Mouse (Mus musculus) megakaryocyte, embryonic 14.5 days (primary cell): ENCODE measurements at regions not wholly inside any gene's neighbourhood (a gene's known extent, or its start where the extent isn't known, plus 50 kb on each side); places are given as distances from the start of the nearest gene placed in this dataset.
"Not testable (repeated sequence)": the region's sequence is repeated elsewhere in the genome, so short reads cannot be mapped to it uniquely, and the experiment has no call there.

ENCODE experiments used
- H3K27me3 ChIP-seq: replicated peaks from 2 replicates; pipeline ENCODE3; 2012; ENCODE audit warnings: inconsistent platforms
- H3K36me3 ChIP-seq: replicated peaks from 2 replicates; pipeline ENCODE3; 2012; ENCODE audit warnings: low read length, inconsistent platforms, mixed read lengths
- H3K4me1 ChIP-seq: 2 replicates; pipeline ENCODE4 v1.6.1; 2012; ENCODE audit warnings: inconsistent platforms
- H3K4me3 ChIP-seq: replicated peaks from 2 replicates; pipeline ENCODE3; 2012; ENCODE audit warnings: moderate library complexity, mild to moderate bottlenecking, inconsistent platforms
- H3K9me3 ChIP-seq: 2 replicates; pipeline ENCODE4 v1.6.1; 2012; ENCODE audit warnings: inconsistent platforms
- FLI1 ChIP-seq: IDR thresholded peaks from 2 replicates; pipeline ENCODE4 v1.6.1; 2012; ENCODE audit warnings: low read length, inconsistent platforms, mixed read lengths
- GATA1 ChIP-seq: IDR thresholded peaks from 3 replicates; pipeline ENCODE4 v1.6.1; 2012; ENCODE audit warnings: mixed read lengths, low read length, inconsistent platforms, borderline replicate concordance

GRCm38 (mm10) chr10:84262943-84263342 is 177.5 kb downstream of the Nuak1 start:
- peaks cover 2% of the 10 kb centered on the region for H3K27me3 ChIP-seq
- H3K4me1 ChIP-seq: no peaks in the 10 kb centered on the region
- TF ChIP-seq FLI1: no peak
- no peak for TF ChIP-seq GATA1
- no peaks in the 10 kb centered on the region for H3K9me3 ChIP-seq
- no peak overlapping the region for H3K4me3 ChIP-seq
- H3K36me3 ChIP-seq: no peaks in the 10 kb centered on the region

GRCm38 (mm10) chr10:84285832-84286506 is 154.4 kb downstream of the Nuak1 start:
- no peak overlapping the region for H3K4me3 ChIP-seq
- H3K9me3 ChIP-seq: peaks cover 7% of the 10 kb centered on the region; the same call in 1 of the 2 replicates
- TF ChIP-seq GATA1 (no peak), FLI1 (no peak)
- no peaks in the 10 kb centered on the region for H3K27me3 ChIP-seq
- no peaks in the 10 kb centered on the region for H3K36me3 ChIP-seq
- H3K4me1 ChIP-seq: no peaks in the 10 kb centered on the region

- Histone ChIP-seq H3K4me3 (no peak overlapping the region), H3K9me3 (peaks cover 17% of the 10 kb centered on the region), H3K4me1 (no peaks in the 10 kb centered on the region), H3K27me3 (peaks cover 4% of the 10 kb centered on the region), H3K36me3 (no peaks in the 10 kb centered on the region)
- no peak for TF ChIP-seq FLI1
- no peak for TF ChIP-seq GATA1
Measured at GRCm38 (mm10) chr10:84294422-84294821, 146.0 kb downstream of the Nuak1 start.

- Histone ChIP-seq H3K4me3 (no peak overlapping the region), H3K9me3 (peaks cover 17% of the 10 kb centered on the region), H3K36me3 (no peaks in the 10 kb centered on the region), H3K4me1 (no peaks in the 10 kb centered on the region), H3K27me3 (peaks cover 4% of the 10 kb centered on the region)
- TF ChIP-seq FLI1: no peak
- no peak for TF ChIP-seq GATA1
Measured at GRCm38 (mm10) chr10:84296168-84296567, 144.2 kb downstream of the Nuak1 start.

GRCm38 (mm10) chr10:84301561-84301960 is 138.8 kb downstream of the Nuak1 start:
- no peak overlapping the region for H3K4me3 ChIP-seq
- H3K36me3 ChIP-seq: no peaks in the 10 kb centered on the region
- 0 out of 2 replicates have a peak, but pooled peaks cover 4% of the 10 kb centered on the region for H3K9me3 ChIP-seq
- TF ChIP-seq GATA1: no peak
- H3K4me1 ChIP-seq: no peaks in the 10 kb centered on the region
- H3K27me3 ChIP-seq: peaks cover 2% of the 10 kb centered on the region

GRCm38 (mm10) chr10:84302821-84303520 is 137.4 kb downstream of the Nuak1 start:
- H3K4me3 ChIP-seq: no peak overlapping the region
- 0 out of 2 replicates have a peak, but pooled peaks cover 4% of the 10 kb centered on the region for H3K9me3 ChIP-seq
- H3K36me3 ChIP-seq: no peaks in the 10 kb centered on the region
- peaks cover 2% of the 10 kb centered on the region for H3K27me3 ChIP-seq
- TF ChIP-seq GATA1 (no peak), FLI1 (no peak)
- H3K4me1 ChIP-seq: no peaks in the 10 kb centered on the region

- H3K4me3 ChIP-seq, H3K4me1 ChIP-seq, H3K9me3 ChIP-seq, H3K36me3 ChIP-seq, H3K27me3 ChIP-seq: not testable (repeated sequence)
Measured at GRCm38 (mm10) chr10:84308746-84309145, 131.7 kb downstream of the Nuak1 start.

GRCm38 (mm10) chr10:84310653-84311052 is 129.7 kb downstream of the Nuak1 start:
- no peak for TF ChIP-seq GATA1
- no peak for TF ChIP-seq FLI1
- H3K36me3 ChIP-seq: no peaks in the 10 kb centered on the region
- peaks cover 2% of the 10 kb centered on the region for H3K27me3 ChIP-seq
- no peaks in the 10 kb centered on the region for H3K9me3 ChIP-seq
- no peaks in the 10 kb centered on the region for H3K4me1 ChIP-seq
- no peak overlapping the region for H3K4me3 ChIP-seq

- Histone ChIP-seq H3K9me3 (no peaks in the 10 kb centered on the region), H3K4me1 (no peaks in the 10 kb centered on the region), H3K36me3 (no peaks in the 10 kb centered on the region), H3K27me3 (peaks cover 2% of the 10 kb centered on the region), H3K4me3 (no peak overlapping the region)
- TF ChIP-seq FLI1 (no peak), GATA1 (no peak)
Measured at GRCm38 (mm10) chr10:84312656-84313055, 127.7 kb downstream of the Nuak1 start.

GRCm38 (mm10) chr10:84316857-84317256 is 123.5 kb downstream of the Nuak1 start:
- Histone ChIP-seq H3K9me3 (no peaks in the 10 kb centered on the region), H3K4me1 (no peaks in the 10 kb centered on the region), H3K4me3 (no peak overlapping the region), H3K27me3 (peaks cover 14% of the 10 kb centered on the region), H3K36me3 (no peaks in the 10 kb centered on the region)
- TF ChIP-seq FLI1: no peak
- TF ChIP-seq GATA1: no peak

- H3K4me1 ChIP-seq: no peaks in the 10 kb centered on the region
- H3K4me3 ChIP-seq: no peak overlapping the region
- H3K9me3 ChIP-seq: no peaks in the 10 kb centered on the region
- H3K36me3 ChIP-seq: no peaks in the 10 kb centered on the region
- H3K27me3 ChIP-seq: peaks cover 12% of the 10 kb centered on the region
- TF ChIP-seq FLI1 (no peak), GATA1 (no peak)
Measured at GRCm38 (mm10) chr10:84317960-84318359, 122.4 kb downstream of the Nuak1 start.
